17 mouse cellular contexts compared by ENCODE assay signal in genomic region chr17:62178612-62179210, GRCm38 (mm10).
"Had no signal": no experiment of that assay in that cellular context is flagged by ENCODE, and none has a peak within 500 bp of the region (broad histone marks: within the 10 kb centered on the region; RNA-seq: fewer than 3 reads in every experiment).

No protein-coding gene starts in this region.

- H3K27me3 ChIP-seq: liver, embryonic 12.5 days; neural tube, embryonic 13.5 days; neural tube, embryonic 15.5 days had no signal

- H3K4me2 ChIP-seq: liver, embryonic 12.5 days; lung, embryonic 14.5 days; neural tube, embryonic 13.5 days; neural tube, embryonic 15.5 days had no signal

- H3K4me3 ChIP-seq: liver, embryonic 12.5 days; myocyte; neural tube, embryonic 13.5 days; neural tube, embryonic 15.5 days had no signal

- H3K9ac ChIP-seq: liver, embryonic 12.5 days; liver, embryonic 14.5 days; lung, embryonic 14.5 days; neural tube, embryonic 13.5 days; neural tube, embryonic 15.5 days had no signal

- DNase-seq: lung, adult 18-20 months; lung, embryonic 14.5 days; lung, postnatal 10 days; lung, postnatal 4 days; retina, postnatal 1 day; right cerebral cortex, adult 18-20 months; right cerebral cortex, postnatal 25 days; right cerebral cortex, postnatal 4 days; spleen, adult 18-20 months; thymus, adult 18-20 months; thymus, postnatal 14 days; thymus, postnatal 36 days had no signal

- H3K27ac ChIP-seq: liver, embryonic 12.5 days; liver, embryonic 14.5 days; neural tube, embryonic 13.5 days; neural tube, embryonic 15.5 days had no signal

- H3K36me3 ChIP-seq: liver, embryonic 12.5 days; neural tube, embryonic 13.5 days; neural tube, embryonic 15.5 days had no signal

- ATAC-seq: liver, embryonic 12.5 days had no signal

- H3K4me1 ChIP-seq: liver, embryonic 12.5 days; neural tube, embryonic 13.5 days; neural tube, embryonic 15.5 days had no signal

- H3K9me3 ChIP-seq: liver, embryonic 12.5 days; neural tube, embryonic 13.5 days; neural tube, embryonic 15.5 days had no signal
